Mouse (Mus musculus): Measurements from ENCODE around the gene Olfr657. TPM values are rescaled to one million over a fixed set of nuclear protein-coding genes. Genes with fewer than 3 reads are reported as not detected.

Olfr657 gene
- total and polyA plus RNA-seq, 2 experiments from 2014 or later: not detected

DNA sequence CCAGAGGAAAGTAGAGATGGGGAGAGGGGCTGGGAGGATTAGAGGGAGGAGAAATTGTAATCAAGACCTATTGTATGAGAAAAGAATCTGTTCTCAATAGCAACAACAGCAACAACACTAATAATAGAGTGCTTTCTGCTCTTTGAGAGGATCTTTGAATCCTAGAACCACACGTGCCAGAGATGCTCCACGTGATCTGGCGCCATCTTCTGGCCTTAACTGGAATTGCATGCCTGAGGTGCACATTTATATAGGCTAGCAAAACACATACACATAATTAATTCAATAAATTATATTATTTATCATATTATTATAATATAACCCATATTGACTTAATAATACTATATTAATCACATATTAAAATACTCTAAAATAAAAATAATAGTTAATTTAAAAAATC is 21.4 kb upstream of the Olfr657 start:
- H3K4me3 ChIP-seq (ENCODE audit: low read length): no peak overlapping the region
- peak; percentile 67 for TF ChIP-seq CTCF (IDR thresholded peaks at IDR 0.05; ENCODE audit: low read depth)
- 2% methylated on average over 3 of the region's 3 CpGs for WGBS
- no peaks in the 10 kb centered on the region for H3K9me3 ChIP-seq (ENCODE audit: low read length)
- H3K27me3 ChIP-seq (ENCODE audit: insufficient read depth, low read length): no peaks in the 10 kb centered on the region
- no peak overlapping the region for H3K27ac ChIP-seq
- ATAC-seq (no peak), DNase-seq (ENCODE audit: low spot score) (no peak)
- H3K4me1 ChIP-seq (ENCODE audit: insufficient read depth, low read length): no peaks in the 10 kb centered on the region
- no peak overlapping the region for H3K9ac ChIP-seq (replicated peaks; ENCODE audit: low read length)
- no peak overlapping the region for H3K4me2 ChIP-seq (ENCODE audit: low read depth, low read length)
- no peaks in the 10 kb centered on the region for H3K36me3 ChIP-seq (ENCODE audit: insufficient read depth, low read length)

DNA sequence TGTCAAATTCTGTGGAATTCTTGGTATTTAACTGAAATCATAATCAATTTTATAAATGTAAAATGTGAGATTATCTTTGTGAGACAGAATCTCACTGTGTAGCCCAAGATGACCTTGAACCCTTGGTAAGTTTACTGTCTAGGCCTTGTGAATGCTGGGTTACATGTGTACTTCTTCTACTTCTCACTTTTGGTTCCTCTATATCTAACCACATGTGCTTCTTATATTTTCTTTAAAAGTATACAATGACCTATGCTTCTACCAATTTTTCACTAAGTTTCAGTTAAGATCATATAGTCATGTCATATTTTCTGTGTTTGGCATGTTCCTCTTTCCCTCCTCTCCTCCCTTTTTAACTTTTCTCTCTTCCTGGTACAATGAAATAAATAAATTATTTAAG is 19.9 kb upstream of the Olfr657 start:
- Histone ChIP-seq H3K4me1 (ENCODE audit: insufficient read depth, low read length) (no peaks in the 10 kb centered on the region), H3K4me3 (ENCODE audit: low read length) (no peak overlapping the region), H3K4me2 (ENCODE audit: low read depth, low read length) (no peak overlapping the region), H3K9ac (replicated peaks; ENCODE audit: low read length) (no peak overlapping the region), H3K9me3 (ENCODE audit: low read length) (no peaks in the 10 kb centered on the region), H3K27ac (no peak overlapping the region), H3K36me3 (ENCODE audit: insufficient read depth, low read length) (no peaks in the 10 kb centered on the region), H3K27me3 (ENCODE audit: insufficient read depth, low read length) (no peaks in the 10 kb centered on the region)
- DNase-seq (ENCODE audit: low spot score) (no peak), ATAC-seq (no peak)
- TF ChIP-seq CTCF (IDR thresholded peaks at IDR 0.05; ENCODE audit: low read depth): no peak

DNA sequence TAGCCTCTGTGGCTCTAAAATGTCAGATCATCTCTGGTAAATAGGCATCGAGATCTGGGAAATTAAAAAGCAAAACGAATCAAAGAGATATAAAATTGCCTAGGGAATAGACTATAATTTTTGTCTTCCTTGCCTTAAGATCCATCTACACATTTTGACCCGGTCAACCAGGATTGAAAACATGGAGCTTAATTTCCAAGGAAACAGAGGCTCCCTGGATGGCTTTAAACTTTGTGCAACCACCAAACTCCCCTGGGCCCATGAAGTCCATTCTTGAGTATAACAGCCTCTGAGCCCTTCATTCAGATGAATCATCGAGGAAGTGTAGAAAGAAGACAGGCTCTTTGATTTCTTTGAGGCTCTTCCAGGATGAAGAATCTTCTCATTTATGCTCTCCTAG is 10.9 kb upstream of the Olfr657 start, which contains the start of gene Olfr656:
Olfr656 (plus strand) TSS at position 301 of the 400 bp plus-strand sequence.
- ATAC-seq (no peak), DNase-seq (ENCODE audit: low spot score) (no peak)
- Histone ChIP-seq H3K27ac (no peak within 1 kb of the TSS), H3K4me3 (ENCODE audit: low read length) (no peak within 1 kb of the TSS), H3K36me3 (ENCODE audit: insufficient read depth, low read length) (no peaks in the 10 kb centered on the region), H3K9ac (replicated peaks; ENCODE audit: low read length) (no peak within 1 kb of the TSS), H3K4me2 (ENCODE audit: low read depth, low read length) (no peak within 1 kb of the TSS), H3K27me3 (ENCODE audit: insufficient read depth, low read length) (no peaks in the 10 kb centered on the region), H3K4me1 (ENCODE audit: insufficient read depth, low read length) (no peaks in the 10 kb centered on the region), H3K9me3 (ENCODE audit: low read length) (no peaks in the 10 kb centered on the region)
- 74% methylated on average over 4 of the region's 4 CpGs for WGBS
- no peak for TF ChIP-seq CTCF (IDR thresholded peaks at IDR 0.05; ENCODE audit: low read depth)

DNA sequence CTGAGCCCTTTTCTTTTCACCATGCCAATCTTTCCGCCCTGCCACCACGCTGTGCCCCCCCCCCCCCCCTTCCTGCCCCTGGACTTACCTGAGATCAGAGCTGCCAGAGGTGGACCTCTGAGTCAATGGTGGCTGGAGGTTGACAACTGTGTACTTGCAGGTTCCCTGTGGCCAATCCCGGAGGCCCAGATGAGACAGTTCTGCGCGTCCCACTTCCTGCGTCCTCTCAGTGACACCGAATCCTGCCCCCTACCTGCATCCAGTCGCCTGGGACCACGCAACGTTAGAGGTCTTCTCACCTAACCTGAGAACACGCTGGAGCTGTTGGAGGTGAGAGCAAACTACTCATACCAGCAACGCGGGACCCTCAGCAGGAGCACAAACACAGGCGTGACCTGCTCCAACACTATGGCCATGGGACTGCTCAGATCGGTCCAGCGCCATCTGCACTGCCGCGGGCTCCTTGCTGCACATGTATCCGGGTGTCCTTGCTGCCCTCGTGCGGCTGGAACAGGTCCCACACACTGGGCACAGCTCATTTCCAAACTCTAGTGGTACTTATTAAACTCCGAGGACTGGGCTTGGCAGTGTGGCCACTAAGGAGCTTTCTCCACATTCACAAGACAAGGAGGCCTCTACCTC is 22.4 kb downstream of the Olfr657 start, which contains the start of gene Olfr658:
Olfr658 (minus strand) TSS at position 465 of the 642 bp plus-strand sequence.
- DNase-seq (ENCODE audit: low spot score): peak; percentile 67
- Histone ChIP-seq H3K4me2 (ENCODE audit: low read depth, low read length) (peak within 1 kb of the TSS; percentile 45), H3K36me3 (ENCODE audit: insufficient read depth, low read length) (no peaks in the 10 kb centered on the region), H3K9me3 (ENCODE audit: low read length) (no peaks in the 10 kb centered on the region), H3K27me3 (ENCODE audit: insufficient read depth, low read length) (no peaks in the 10 kb centered on the region), H3K27ac (no peak within 1 kb of the TSS), H3K4me3 (ENCODE audit: low read length) (peak within 1 kb of the TSS; percentile 19; the same call in 1 of the 2 replicates), H3K4me1 (ENCODE audit: insufficient read depth, low read length) (no peaks in the 10 kb centered on the region), H3K9ac (replicated peaks; ENCODE audit: low read length) (no peak within 1 kb of the TSS)
- TF ChIP-seq CTCF (IDR thresholded peaks at IDR 0.05; ENCODE audit: low read depth): peak; percentile 73
- ATAC-seq: peak; percentile 89
- WGBS: 35% methylated on average over 22 of the region's 22 CpGs

DNA sequence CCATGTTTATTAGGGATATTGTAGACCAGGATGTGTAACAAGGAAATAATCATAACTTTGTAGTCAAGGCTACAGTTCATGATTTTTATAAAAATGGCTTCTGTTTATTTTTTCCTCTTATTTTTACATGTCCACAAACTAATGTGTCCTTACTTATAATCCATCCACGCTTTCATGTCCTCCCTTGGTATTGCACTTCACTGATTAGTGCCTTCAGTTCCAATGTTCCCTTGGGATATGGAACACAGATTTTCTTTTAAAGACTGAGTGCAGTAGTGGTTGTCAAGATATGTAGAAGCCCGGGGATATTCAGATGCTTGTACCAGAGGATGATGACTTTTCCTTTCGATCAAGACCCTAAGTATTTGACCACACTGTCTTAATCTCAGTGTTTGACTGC is 41.9 kb downstream of the Olfr657 start, which contains the start of gene Olfr659:
Olfr659 (plus strand) TSS at position 301 of the 400 bp plus-strand sequence.
- Histone ChIP-seq H3K4me2 (ENCODE audit: low read depth, low read length) (no peak within 1 kb of the TSS), H3K9ac (replicated peaks; ENCODE audit: low read length) (no peak within 1 kb of the TSS), H3K4me3 (ENCODE audit: low read length) (no peak within 1 kb of the TSS), H3K27ac (no peak within 1 kb of the TSS), H3K27me3 (ENCODE audit: insufficient read depth, low read length) (no peaks in the 10 kb centered on the region), H3K36me3 (ENCODE audit: insufficient read depth, low read length) (no peaks in the 10 kb centered on the region), H3K9me3 (ENCODE audit: low read length) (no peaks in the 10 kb centered on the region), H3K4me1 (ENCODE audit: insufficient read depth, low read length) (no peaks in the 10 kb centered on the region)
- WGBS: 93% methylated on average over 3 of the region's 3 CpGs
- ATAC-seq (no peak), DNase-seq (ENCODE audit: low spot score) (no peak)
- TF ChIP-seq CTCF (IDR thresholded peaks at IDR 0.05; ENCODE audit: low read depth): no peak

DNA sequence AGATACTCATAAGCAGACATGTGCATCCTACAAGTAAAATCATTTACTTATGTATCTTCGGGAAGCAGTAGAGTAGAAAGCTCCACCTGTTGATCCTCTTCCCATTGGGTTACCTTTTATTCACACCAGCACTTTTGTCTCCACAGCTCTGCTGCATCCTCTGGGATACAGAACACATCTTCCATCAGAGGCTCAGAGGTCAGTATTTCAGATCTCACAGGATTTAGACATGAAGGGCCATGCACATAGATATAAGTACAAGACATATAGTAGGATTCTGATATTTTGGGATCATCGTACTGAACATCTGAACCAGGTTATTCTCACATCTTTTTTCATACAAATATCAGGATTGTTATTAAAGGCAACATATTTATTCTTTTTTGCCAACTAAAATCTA is 61.6 kb downstream of the Olfr657 start, which contains the start of gene Olfr661:
Olfr661 (plus strand) TSS at position 301 of the 400 bp plus-strand sequence.
- Histone ChIP-seq H3K4me1 (ENCODE audit: insufficient read depth, low read length) (no peaks in the 10 kb centered on the region), H3K27ac (no peak within 1 kb of the TSS), H3K27me3 (ENCODE audit: insufficient read depth, low read length) (no peaks in the 10 kb centered on the region), H3K9me3 (ENCODE audit: low read length) (no peaks in the 10 kb centered on the region), H3K4me3 (ENCODE audit: low read length) (no peak within 1 kb of the TSS), H3K9ac (replicated peaks; ENCODE audit: low read length) (no peak within 1 kb of the TSS), H3K4me2 (ENCODE audit: low read depth, low read length) (no peak within 1 kb of the TSS), H3K36me3 (ENCODE audit: insufficient read depth, low read length) (no peaks in the 10 kb centered on the region)
- ATAC-seq (no peak), DNase-seq (ENCODE audit: low spot score) (no peak)
- no peak for TF ChIP-seq CTCF (IDR thresholded peaks at IDR 0.05; ENCODE audit: low read depth)
- WGBS: 92% methylated on average over 2 of the region's 2 CpGs

Other genes starting within 250 kb of the Olfr657 start
- gene Trim30c, start 224.0 kb upstream of the Olfr657 start, total RNA-seq (2014; rRNA removed): 1.2 TPM in 1 of 2 replicates, not detected in the other
- gene Trim30c, start 224.0 kb upstream of the Olfr657 start, polyA plus RNA-seq (2015; fragmentation: Nextera tagmentation; extraction: Ambion mirVana): not detected in 2 replicates
- 1.3 and 2.2 TPM in 2 replicates for gene Trim30a, start 159.6 kb upstream of the Olfr657 start, total RNA-seq (2014; rRNA removed)
- gene Trim30a, start 159.6 kb upstream of the Olfr657 start, polyA plus RNA-seq (2015; fragmentation: Nextera tagmentation; extraction: Ambion mirVana): 0.89 and 0.97 TPM in 2 replicates
- gene Trim30d, start 116.9 kb upstream of the Olfr657 start, total RNA-seq (2014; rRNA removed): 1.7 and 2.0 TPM in 2 replicates
- 1.4 and 1.5 TPM in 2 replicates for gene Trim30d, start 116.9 kb upstream of the Olfr657 start, polyA plus RNA-seq (2015; fragmentation: Nextera tagmentation; extraction: Ambion mirVana)
- not detected in 2 replicates for gene Olfr651, start 74.7 kb upstream of the Olfr657 start, total RNA-seq (2014; rRNA removed)
- gene Olfr651, start 74.7 kb upstream of the Olfr657 start, polyA plus RNA-seq (2015; fragmentation: Nextera tagmentation; extraction: Ambion mirVana): not detected in 2 replicates
- gene Olfr652, start 63.9 kb upstream of the Olfr657 start, total RNA-seq (2014; rRNA removed): not detected in 2 replicates
- gene Olfr652, start 63.9 kb upstream of the Olfr657 start, polyA plus RNA-seq (2015; fragmentation: Nextera tagmentation; extraction: Ambion mirVana): 0.05 and 0.09 TPM in 2 replicates
- not detected in 2 replicates for gene Olfr653, start 47.5 kb upstream of the Olfr657 start, total RNA-seq (2014; rRNA removed)
- gene Olfr653, start 47.5 kb upstream of the Olfr657 start, polyA plus RNA-seq (2015; fragmentation: Nextera tagmentation; extraction: Ambion mirVana): not detected in 2 replicates
- gene Olfr654, start 37.8 kb upstream of the Olfr657 start, total RNA-seq (2014; rRNA removed): not detected in 2 replicates
- not detected in 2 replicates for gene Olfr654, start 37.8 kb upstream of the Olfr657 start, polyA plus RNA-seq (2015; fragmentation: Nextera tagmentation; extraction: Ambion mirVana)
- gene Olfr655, start 23.0 kb upstream of the Olfr657 start, total RNA-seq (2014; rRNA removed): not detected in 2 replicates
- not detected in 2 replicates for gene Olfr655, start 23.0 kb upstream of the Olfr657 start, polyA plus RNA-seq (2015; fragmentation: Nextera tagmentation; extraction: Ambion mirVana)
- gene Olfr656, start 10.8 kb upstream of the Olfr657 start, total RNA-seq (2014; rRNA removed): not detected in 2 replicates
- gene Olfr656, start 10.8 kb upstream of the Olfr657 start, polyA plus RNA-seq (2015; fragmentation: Nextera tagmentation; extraction: Ambion mirVana): not detected in 2 replicates
- gene Olfr658, start 22.5 kb downstream of the Olfr657 start, total RNA-seq (2014; rRNA removed): 0.11 and 0.16 TPM in 2 replicates
- gene Olfr658, start 22.5 kb downstream of the Olfr657 start, polyA plus RNA-seq (2015; fragmentation: Nextera tagmentation; extraction: Ambion mirVana): 0.41 and 0.52 TPM in 2 replicates
- not detected in 2 replicates for gene Olfr659, start 42.0 kb downstream of the Olfr657 start, total RNA-seq (2014; rRNA removed)
- gene Olfr659, start 42.0 kb downstream of the Olfr657 start, polyA plus RNA-seq (2015; fragmentation: Nextera tagmentation; extraction: Ambion mirVana): not detected in 2 replicates
- not detected in 2 replicates for gene Olfr661, start 61.7 kb downstream of the Olfr657 start, total RNA-seq (2014; rRNA removed)
- not detected in 2 replicates for gene Olfr661, start 61.7 kb downstream of the Olfr657 start, polyA plus RNA-seq (2015; fragmentation: Nextera tagmentation; extraction: Ambion mirVana)
- gene Usp17le, start 152.7 kb downstream of the Olfr657 start, total RNA-seq (2014; rRNA removed): not detected in 2 replicates
- not detected in 2 replicates for gene Usp17le, start 152.7 kb downstream of the Olfr657 start, polyA plus RNA-seq (2015; fragmentation: Nextera tagmentation; extraction: Ambion mirVana)
- not detected in 2 replicates for gene Usp17lb, start 217.8 kb downstream of the Olfr657 start, total RNA-seq (2014; rRNA removed)
- not detected in 2 replicates for gene Usp17lb, start 217.8 kb downstream of the Olfr657 start, polyA plus RNA-seq (2015; fragmentation: Nextera tagmentation; extraction: Ambion mirVana)
- gene Usp17la, start 232.2 kb downstream of the Olfr657 start, total RNA-seq (2014; rRNA removed): not detected in 2 replicates
- not detected in 2 replicates for gene Usp17la, start 232.2 kb downstream of the Olfr657 start, polyA plus RNA-seq (2015; fragmentation: Nextera tagmentation; extraction: Ambion mirVana)

All from hindbrain, postnatal 0 days (tissue).